Mouse (Mus musculus): ENCODE data around the gene Tmed8. TPM values are rescaled to one million over a fixed set of nuclear protein-coding genes. Genes with fewer than 3 reads are reported as not detected.
A peak's percentile ranks its signal among the peaks of the same experiment; 100 is the strongest.
"Not testable (repeated sequence)": the region's sequence is repeated elsewhere in the genome, so short reads cannot be mapped to it uniquely, and the experiment has no call there.

Gene Tmed8
- 2.7 and 2.9 TPM in 2 replicates for polyA plus RNA-seq (2016; fragmentation: Nextera tagmentation; extraction: Ambion mirVana)

- peak within 1 kb of the TSS; percentile 90 for H3K27ac ChIP-seq (replicated peaks)
- under 1% methylated on average over 70 of the region's 70 CpGs for WGBS
These were observed at the start of gene Tmed8 for GRCm38 (mm10) chr12:87199973-87200586. Gene Tmed8, minus strand, starts transcription at chr12:87200454.

GRCm38 (mm10) chr12:87238632-87239031 is 38.4 kb upstream of the Tmed8 start, which contains the start of gene Noxred1:
Gene Noxred1, minus strand, starts transcription at chr12:87238732.
- H3K36me3 ChIP-seq (replicated peaks) = peaks cover 51% of the 10 kb centered on the region

More at GRCm38 (mm10) chr12:87199973-87200586, at the start of gene Tmed8:
- no peaks in the 10 kb centered on the region for H3K9me3 ChIP-seq
- DNase-seq (ENCODE audit: low spot score) = peak; percentile 89
- H3K4me3 ChIP-seq = peak within 1 kb of the TSS; percentile 92
- no peaks in the 10 kb centered on the region; the same call in 1 of the 2 replicates for H3K27me3 ChIP-seq (replicated peaks; ENCODE audit: low read depth, poor library complexity, severe bottlenecking)
- H3K4me1 ChIP-seq = peaks cover 33% of the 10 kb centered on the region
- H3K36me3 ChIP-seq (replicated peaks) = no peaks in the 10 kb centered on the region

DNA sequence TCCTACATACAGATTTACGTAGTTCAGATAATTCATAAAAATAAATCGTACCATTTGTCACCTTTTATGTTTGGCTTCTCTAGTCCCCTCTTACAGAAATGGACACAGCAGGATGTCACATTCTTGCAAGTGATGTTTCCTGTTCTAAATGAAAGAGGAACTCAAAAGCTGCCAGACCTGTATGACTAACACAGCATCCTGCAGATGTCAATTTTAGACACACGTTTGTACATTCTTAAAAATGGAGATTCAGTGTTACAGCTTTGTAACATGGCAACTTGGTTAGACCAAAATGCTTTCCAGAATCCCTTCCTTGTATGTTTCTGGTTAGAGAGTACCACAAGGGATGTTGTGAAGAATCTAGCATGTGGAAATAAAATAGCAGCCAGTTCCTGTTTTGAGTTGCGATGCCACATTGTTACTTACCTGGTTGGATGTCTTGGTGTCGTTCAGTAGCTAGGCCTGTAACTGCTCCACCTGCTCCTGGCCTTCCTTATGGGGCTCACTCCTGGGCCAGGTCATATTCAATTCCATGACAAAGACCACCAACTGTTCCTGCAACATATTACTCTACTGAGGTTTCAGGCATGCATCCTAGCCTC is 36.7 kb upstream of the Tmed8 start:
- Histone ChIP-seq H3K27me3 (replicated peaks; ENCODE audit: low read depth, poor library complexity, severe bottlenecking) (no peaks in the 10 kb centered on the region), H3K36me3 (replicated peaks) (peaks cover 41% of the 10 kb centered on the region), H3K4me3 (no peak overlapping the region), H3K9me3 (no peaks in the 10 kb centered on the region), H3K27ac (replicated peaks) (no peak overlapping the region), H3K4me1 (no peaks in the 10 kb centered on the region)
- 92% methylated on average over 5 of the region's 5 CpGs for WGBS
- DNase-seq (ENCODE audit: low spot score) = no peak

More at GRCm38 (mm10) chr12:87238632-87239031, 38.4 kb upstream of the Tmed8 start, which contains the start of gene Noxred1:
- Histone ChIP-seq H3K27ac (replicated peaks) (no peak within 1 kb of the TSS), H3K4me1 (no peaks in the 10 kb centered on the region), H3K27me3 (replicated peaks; ENCODE audit: low read depth, poor library complexity, severe bottlenecking) (no peaks in the 10 kb centered on the region), H3K9me3 (no peaks in the 10 kb centered on the region), H3K4me3 (no peak within 1 kb of the TSS)
- WGBS = 97% methylated on average over 1 of the region's 1 CpGs
- no peak for DNase-seq (ENCODE audit: low spot score)

- Histone ChIP-seq H3K4me1 (no peaks in the 10 kb centered on the region), H3K27me3 (replicated peaks; ENCODE audit: low read depth, poor library complexity, severe bottlenecking) (no peaks in the 10 kb centered on the region), H3K27ac (replicated peaks) (no peak overlapping the region), H3K9me3 (no peaks in the 10 kb centered on the region), H3K36me3 (replicated peaks) (0 out of 2 replicates have a peak, but pooled peaks cover 3% of the 10 kb centered on the region), H3K4me3 (no peak overlapping the region)
- DNase-seq (ENCODE audit: low spot score) = no peak
These were observed 30.2 kb upstream of the Tmed8 start for GRCm38 (mm10) chr12:87230379-87230895.

DNA sequence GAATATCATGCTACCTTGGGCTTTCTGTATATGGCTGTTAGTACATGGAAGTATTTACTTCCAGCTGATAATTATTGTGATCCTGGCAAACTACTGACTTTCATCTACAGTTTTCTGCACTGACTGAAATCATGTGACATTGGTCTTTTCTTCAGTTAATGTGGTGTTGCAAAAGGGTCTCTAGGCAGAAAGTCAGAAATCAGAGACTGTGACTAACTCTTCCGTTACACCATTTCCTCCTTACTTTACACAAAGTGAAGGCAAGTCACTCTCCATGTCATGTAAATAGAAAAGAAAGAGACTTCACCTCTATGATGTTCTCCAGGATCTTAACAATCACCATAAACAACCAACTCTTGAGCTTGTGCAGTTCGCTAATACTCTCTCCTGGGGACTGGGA is 29.4 kb upstream of the Tmed8 start:
- no peak overlapping the region for H3K4me3 ChIP-seq
- H3K4me1 ChIP-seq = no peaks in the 10 kb centered on the region
- H3K9me3 ChIP-seq = no peaks in the 10 kb centered on the region
- H3K27me3 ChIP-seq (replicated peaks; ENCODE audit: low read depth, poor library complexity, severe bottlenecking) = no peaks in the 10 kb centered on the region
- 0 out of 2 replicates have a peak, but pooled peaks cover 3% of the 10 kb centered on the region for H3K36me3 ChIP-seq (replicated peaks)
- no peak for DNase-seq (ENCODE audit: low spot score)
- H3K27ac ChIP-seq (replicated peaks) = no peak overlapping the region
- 89% methylated on average over 2 of the region's 2 CpGs for WGBS

- Histone ChIP-seq H3K36me3 (replicated peaks) (0 out of 2 replicates have a peak, but pooled peaks cover 3% of the 10 kb centered on the region), H3K9me3 (no peaks in the 10 kb centered on the region), H3K27me3 (replicated peaks; ENCODE audit: low read depth, poor library complexity, severe bottlenecking) (no peaks in the 10 kb centered on the region), H3K4me1 (no peaks in the 10 kb centered on the region), H3K27ac (replicated peaks) (no peak overlapping the region), H3K4me3 (no peak overlapping the region)
- WGBS = 75% methylated on average over 7 of the region's 7 CpGs
- no peak for DNase-seq (ENCODE audit: low spot score)
These were observed 26.5 kb upstream of the Tmed8 start for GRCm38 (mm10) chr12:87226801-87227200.

GRCm38 (mm10) chr12:87224950-87225349 is 24.7 kb upstream of the Tmed8 start:
- no peak for DNase-seq (ENCODE audit: low spot score)

GRCm38 (mm10) chr12:87219362-87219761 is 19.1 kb upstream of the Tmed8 start:
- Histone ChIP-seq H3K4me3 (no peak overlapping the region), H3K27me3 (replicated peaks; ENCODE audit: low read depth, poor library complexity, severe bottlenecking) (no peaks in the 10 kb centered on the region), H3K27ac (replicated peaks) (no peak overlapping the region), H3K36me3 (replicated peaks) (no peaks in the 10 kb centered on the region), H3K9me3 (no peaks in the 10 kb centered on the region), H3K4me1 (peaks cover 4% of the 10 kb centered on the region; the same call in 1 of the 2 replicates)
- WGBS = 79% methylated on average over 7 of the region's 7 CpGs
- no peak for DNase-seq (ENCODE audit: low spot score)

More at GRCm38 (mm10) chr12:87224950-87225349, 24.7 kb upstream of the Tmed8 start:
- H3K4me1 ChIP-seq = no peaks in the 10 kb centered on the region
- no peak overlapping the region for H3K4me3 ChIP-seq
- no peak overlapping the region for H3K27ac ChIP-seq (replicated peaks)
- H3K27me3 ChIP-seq (replicated peaks; ENCODE audit: low read depth, poor library complexity, severe bottlenecking) = no peaks in the 10 kb centered on the region
- WGBS = 71% methylated on average over 10 of the region's 10 CpGs
- no peaks in the 10 kb centered on the region for H3K9me3 ChIP-seq
- H3K36me3 ChIP-seq (replicated peaks) = 0 out of 2 replicates have a peak, but pooled peaks cover 3% of the 10 kb centered on the region

- H3K27ac ChIP-seq (replicated peaks) = no peak overlapping the region
- DNase-seq (ENCODE audit: low spot score) = no peak
- peaks cover 4% of the 10 kb centered on the region; the same call in 1 of the 2 replicates for H3K4me1 ChIP-seq
- H3K36me3 ChIP-seq (replicated peaks) = no peaks in the 10 kb centered on the region
- H3K9me3 ChIP-seq = no peaks in the 10 kb centered on the region
- no peaks in the 10 kb centered on the region for H3K27me3 ChIP-seq (replicated peaks; ENCODE audit: low read depth, poor library complexity, severe bottlenecking)
- H3K4me3 ChIP-seq = no peak overlapping the region
These were observed 17.3 kb upstream of the Tmed8 start for GRCm38 (mm10) chr12:87217596-87217995.

GRCm38 (mm10) chr12:87216053-87216452 is 15.8 kb upstream of the Tmed8 start:
- H3K9me3 ChIP-seq = no peaks in the 10 kb centered on the region
- peaks cover 4% of the 10 kb centered on the region; the same call in 1 of the 2 replicates for H3K4me1 ChIP-seq
- no peak for DNase-seq (ENCODE audit: low spot score)
- H3K36me3 ChIP-seq (replicated peaks) = no peaks in the 10 kb centered on the region
- no peak overlapping the region for H3K27ac ChIP-seq (replicated peaks)
- 77% methylated on average over 2 of the region's 2 CpGs for WGBS
- H3K27me3 ChIP-seq (replicated peaks; ENCODE audit: low read depth, poor library complexity, severe bottlenecking) = no peaks in the 10 kb centered on the region
- no peak overlapping the region for H3K4me3 ChIP-seq

GRCm38 (mm10) chr12:87212844-87213606 is 12.8 kb upstream of the Tmed8 start:
- no peaks in the 10 kb centered on the region for H3K27me3 ChIP-seq (replicated peaks; ENCODE audit: low read depth, poor library complexity, severe bottlenecking)
- no peak overlapping the region for H3K4me3 ChIP-seq
- H3K36me3 ChIP-seq (replicated peaks) = no peaks in the 10 kb centered on the region
- 78% methylated on average over 2 of the region's 2 CpGs for WGBS
- no peaks in the 10 kb centered on the region for H3K4me1 ChIP-seq
- no peak for DNase-seq (ENCODE audit: low spot score)
- H3K27ac ChIP-seq (replicated peaks) = no peak overlapping the region
- no peaks in the 10 kb centered on the region for H3K9me3 ChIP-seq

- not testable (repeated sequence) for H3K27me3 ChIP-seq (replicated peaks; ENCODE audit: low read depth, poor library complexity, severe bottlenecking); H3K4me3 ChIP-seq; H3K36me3 ChIP-seq (replicated peaks); DNase-seq (ENCODE audit: low spot score); H3K9me3 ChIP-seq; H3K27ac ChIP-seq (replicated peaks); H3K4me1 ChIP-seq
- WGBS = 91% methylated on average over 5 of the region's 5 CpGs
These were observed 5.5 kb upstream of the Tmed8 start for GRCm38 (mm10) chr12:87205789-87206188.
